Comparison of ENCODE assay signal across 9 mouse cellular contexts in the genomic region with DNA sequence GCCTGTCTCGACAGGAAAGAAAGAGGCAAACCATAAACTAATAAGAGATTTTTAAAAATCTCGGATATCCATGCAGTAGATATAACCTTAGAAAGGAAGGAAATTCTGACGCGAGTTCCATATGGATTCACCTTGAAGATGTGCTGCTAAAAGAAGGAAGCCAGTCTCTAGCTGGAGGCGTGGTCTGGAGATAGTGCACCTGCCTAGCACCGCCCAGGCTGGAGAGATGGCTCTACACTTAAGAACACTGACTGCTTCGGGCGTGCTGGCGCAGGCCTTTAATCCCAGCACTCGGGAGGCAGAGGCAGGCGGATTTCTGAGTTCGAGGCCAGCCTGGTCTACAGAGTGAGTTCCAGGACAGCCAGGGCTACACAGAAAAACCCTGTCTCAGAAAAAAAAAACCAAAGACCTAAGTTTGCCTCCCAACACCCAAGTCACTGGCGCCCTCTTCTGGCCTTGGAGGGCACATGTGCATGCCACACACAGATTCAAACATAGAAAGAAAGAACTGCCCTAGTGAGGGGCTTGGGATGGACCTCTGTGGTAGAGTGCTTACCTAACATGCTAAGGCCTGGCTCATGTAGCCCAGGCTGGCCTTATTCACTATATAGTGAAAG. TPM values are rescaled to one million over a fixed set of nuclear protein-coding genes. Genes with fewer than 3 reads are reported as not detected.
DNase-seq lines count a peak whose midpoint lies in the region; ATAC-seq and TF ChIP-seq lines count a peak whose summit lies in the region.
"Had no signal": no experiment of that assay in that cellular context is flagged by ENCODE, and none has a peak within 500 bp of the region (broad histone marks: within the 10 kb centered on the region; RNA-seq: fewer than 3 reads in every experiment).

No protein-coding gene starts in this region.

- peaks cover 49% of the 10 kb centered on the region for H3K36me3 ChIP-seq in kidney, embryonic 15.5 days

- no peak for TF ChIP-seq POLR2A in bone marrow, adult 2 months (IDR thresholded peaks at IDR 0.05; ENCODE audit: borderline replicate concordance, control insufficient read depth, low read depth, low read length)

- H3K9ac ChIP-seq in kidney, embryonic 15.5 days, result no peak overlapping the region
- H3K9ac ChIP-seq: hindbrain, embryonic 15.5 days had no signal

- H3K4me1 ChIP-seq in kidney, embryonic 15.5 days, result peaks cover 22% of the 10 kb centered on the region
- peaks cover 4% of the 10 kb centered on the region for H3K4me1 ChIP-seq in bone marrow, adult 2 months (ENCODE audit: control insufficient read depth, insufficient read depth, low read length)

- no peak overlapping the region for H3K4me3 ChIP-seq in kidney, embryonic 15.5 days (replicated peaks)
- H3K4me3 ChIP-seq in bone marrow, adult 2 months (replicated peaks; ENCODE audit: control insufficient read depth, low read depth, low read length), result no peak overlapping the region

- no peak overlapping the region for H3K27ac ChIP-seq in kidney, embryonic 15.5 days
- no peak overlapping the region for H3K27ac ChIP-seq in bone marrow, adult 2 months (ENCODE audit: control insufficient read depth, insufficient read depth, low read depth, low read length, poor library complexity)
- H3K27ac ChIP-seq: hindbrain, embryonic 15.5 days had no signal

- WGBS in kidney, embryonic 15.5 days, result 81% methylated on average over 13 of the region's 13 CpGs
- 54% methylated on average over 13 of the region's 13 CpGs for WGBS in bone marrow, adult 2 months

- ATAC-seq in kidney, embryonic 15.5 days (replicated peaks; ENCODE audit: low FRiP score), result no peak
- ATAC-seq in erythroid progenitor cell, adult 5-6 weeks (replicated peaks; ENCODE audit: low FRiP score, poor library complexity, severe bottlenecking), result peak; percentile 58

- no peaks in the 10 kb centered on the region for H3K27me3 ChIP-seq in kidney, embryonic 15.5 days
- H3K27me3 ChIP-seq: hindbrain, embryonic 15.5 days had no signal

- H3K9me3 ChIP-seq in kidney, embryonic 15.5 days (replicated peaks), result no peaks in the 10 kb centered on the region
- H3K9me3 ChIP-seq: hindbrain, embryonic 15.5 days had no signal

- no peak overlapping the region for H3K4me2 ChIP-seq in kidney, embryonic 15.5 days

- peak; percentile 52 for DNase-seq in kidney, adult 9 months
- DNase-seq in ES-CJ7 (ENCODE audit: low read depth, low spot score), result peak; percentile 75
- peak; percentile 42 for DNase-seq in lung, postnatal 25 days (ENCODE audit: low spot score)
- DNase-seq in testis, postnatal 10 days (ENCODE audit: low spot score), result peak; percentile 79
- DNase-seq in ovary, postnatal 10 days (ENCODE audit: low spot score), result no peak

- peak; percentile 85 for TF ChIP-seq CTCF in bone marrow, adult 2 months (IDR thresholded peaks at IDR 0.05; ENCODE audit: control insufficient read depth, insufficient read depth, low read length)

RNA-seq across cellular contexts. Expression of a gene that starts 1.8 kb away (rescaled TPM):
- polyA plus RNA-seq in kidney, embryonic 15.5 days (2015; fragmentation: Nextera tagmentation; extraction: Ambion mirVana), result 15.7 and 16.9 TPM in 2 replicates
- 8.8 and 14.2 TPM in 2 replicates for polyA plus RNA-seq in bone marrow, adult 2 months (2011; ENCODE audit: insufficient read depth, insufficient read length, low replicate concordance, missing spikeins)
- 18.0 and 22.6 TPM in 2 replicates for total RNA-seq in erythroid progenitor cell, adult 5-6 weeks (2015; ENCODE audit: low replicate concordance)
- 10.3 and 13.4 TPM in 2 replicates for total RNA-seq in erythroid progenitor cell, adult 5-6 weeks (2017; ENCODE audit: low replicate concordance)

RNA-seq across cellular contexts. Expression of a gene that starts 1.9 kb away (rescaled TPM):
- 33.6 and 40.2 TPM in 2 replicates for polyA plus RNA-seq in kidney, embryonic 15.5 days (2015; fragmentation: Nextera tagmentation; extraction: Ambion mirVana)
- 41.9 and 61.5 TPM in 2 replicates for polyA plus RNA-seq in bone marrow, adult 2 months (2011; ENCODE audit: insufficient read depth, insufficient read length, low replicate concordance, missing spikeins)
- total RNA-seq in erythroid progenitor cell, adult 5-6 weeks (2015; ENCODE audit: low replicate concordance), result 24.1 and 31.9 TPM in 2 replicates
- total RNA-seq in erythroid progenitor cell, adult 5-6 weeks (2017; ENCODE audit: low replicate concordance), result 42.2 and 51.7 TPM in 2 replicates

RNA-seq across cellular contexts. Expression of a gene that starts 21.3 kb away (rescaled TPM):
- 249 and 260 TPM in 2 replicates for polyA plus RNA-seq in kidney, embryonic 15.5 days (2015; fragmentation: Nextera tagmentation; extraction: Ambion mirVana)
- 54.8 and 82.1 TPM in 2 replicates for polyA plus RNA-seq in bone marrow, adult 2 months (2011; ENCODE audit: insufficient read depth, insufficient read length, low replicate concordance, missing spikeins)
- total RNA-seq in erythroid progenitor cell, adult 5-6 weeks (2015; ENCODE audit: low replicate concordance), result 34.4 and 43.2 TPM in 2 replicates
- 32.5 and 45.4 TPM in 2 replicates for total RNA-seq in erythroid progenitor cell, adult 5-6 weeks (2017; ENCODE audit: low replicate concordance)

RNA-seq across cellular contexts. Expression of a gene that starts 32.7 kb away (rescaled TPM):
- 6.0 and 6.3 TPM in 2 replicates for polyA plus RNA-seq in kidney, embryonic 15.5 days (2015; fragmentation: Nextera tagmentation; extraction: Ambion mirVana)
- polyA plus RNA-seq in bone marrow, adult 2 months (2011; ENCODE audit: insufficient read depth, insufficient read length, low replicate concordance, missing spikeins), result 13.1 and 33.3 TPM in 2 replicates
- total RNA-seq in erythroid progenitor cell, adult 5-6 weeks (2015; ENCODE audit: low replicate concordance), result 7.5 and 7.6 TPM in 2 replicates
- 2.9 and 5.8 TPM in 2 replicates for total RNA-seq in erythroid progenitor cell, adult 5-6 weeks (2017; ENCODE audit: low replicate concordance)

RNA-seq across cellular contexts. Expression of a gene that starts 54.0 kb away (rescaled TPM):
- 15.4 and 18.5 TPM in 2 replicates for polyA plus RNA-seq in kidney, embryonic 15.5 days (2015; fragmentation: Nextera tagmentation; extraction: Ambion mirVana)
- polyA plus RNA-seq in bone marrow, adult 2 months (2011; ENCODE audit: insufficient read depth, insufficient read length, low replicate concordance, missing spikeins), result 16.7 and 31.3 TPM in 2 replicates
- total RNA-seq in erythroid progenitor cell, adult 5-6 weeks (2015; ENCODE audit: low replicate concordance), result 2.5 and 10.5 TPM in 2 replicates
- 0.83 and 2.8 TPM in 2 replicates for total RNA-seq in erythroid progenitor cell, adult 5-6 weeks (2017; ENCODE audit: low replicate concordance)
